In genomic region chr6:4903325-4904054, GRCm38 (mm10) we compare ENCODE assay signal across 9 mouse cellular contexts. TPM values are rescaled to one million over a fixed set of nuclear protein-coding genes. Genes with fewer than 3 reads are reported as not detected.
A peak's percentile ranks its signal among the peaks of the same experiment; 100 is the strongest.
DNase-seq lines count a peak whose midpoint lies in the region; ATAC-seq and TF ChIP-seq lines count a peak whose summit lies in the region.
"Had no signal": no experiment of that assay in that cellular context is flagged by ENCODE, and none has a peak within 500 bp of the region (broad histone marks: within the 10 kb centered on the region; RNA-seq: fewer than 3 reads in every experiment).

No protein-coding gene starts in this region.

- H3K27ac ChIP-seq in limb, embryonic 14.5 days (replicated peaks; ENCODE audit: low read depth, low read length) = peak overlapping the region; percentile 92
- H3K27ac ChIP-seq in midbrain, embryonic 12.5 days (replicated peaks) = peak overlapping the region; percentile 98
- H3K27ac ChIP-seq in stomach, embryonic 16.5 days (ENCODE audit: low read length) = peak overlapping the region; percentile 86

- no peaks in the 10 kb centered on the region for H3K36me3 ChIP-seq in limb, embryonic 14.5 days (ENCODE audit: control insufficient read depth, insufficient read depth, low read length)
- H3K36me3 ChIP-seq in midbrain, embryonic 12.5 days = peaks cover 5% of the 10 kb centered on the region; the same call in 1 of the 2 replicates
- H3K36me3 ChIP-seq in stomach, embryonic 16.5 days (ENCODE audit: control insufficient read depth, insufficient read depth, low read length) = no peaks in the 10 kb centered on the region

- peak; percentile 79; the same call in 1 of the 2 replicates for TF ChIP-seq POLR2A in limb, embryonic 14.5 days (IDR thresholded peaks at IDR 0.05; ENCODE audit: borderline replicate concordance, extremely low read depth, insufficient read depth, insufficient read length)

- ATAC-seq in limb, embryonic 14.5 days (ENCODE audit: low FRiP score, low read depth) = peak; percentile 79
- ATAC-seq in midbrain, embryonic 12.5 days (ENCODE audit: low FRiP score, low read depth) = peak; percentile 87
- ATAC-seq in stomach, embryonic 16.5 days (ENCODE audit: insufficient read depth, low FRiP score) = peak; percentile 75

- peak; percentile 15 to 26 for DNase-seq in spleen, postnatal 10 days (ENCODE audit: low spot score in 2 of 2)
- DNase-seq in spleen, postnatal 36 days (ENCODE audit: low spot score in 2 of 2) = no peak
- peak; percentile 80 for DNase-seq in embryo, embryonic 11 days
- peak; percentile 26 to 59 for DNase-seq in heart, adult 18-20 months
- peak; percentile 65 for DNase-seq in kidney, adult 18-20 months
- DNase-seq in limb, embryonic 14.5 days (ENCODE audit: low spot score) = peak; percentile 59

- H3K4me3 ChIP-seq in limb, embryonic 14.5 days (replicated peaks; ENCODE audit: low read length) = peak overlapping the region; percentile 78
- peak overlapping the region; percentile 71 for H3K4me3 ChIP-seq in midbrain, embryonic 12.5 days
- peak overlapping the region; percentile 83 for H3K4me3 ChIP-seq in stomach, embryonic 16.5 days (replicated peaks; ENCODE audit: low read length)

- H3K4me2 ChIP-seq in limb, embryonic 14.5 days (replicated peaks; ENCODE audit: low read depth, low read length, severe bottlenecking) = peak overlapping the region; percentile 81
- peak overlapping the region; percentile 72 for H3K4me2 ChIP-seq in midbrain, embryonic 12.5 days (replicated peaks)
- H3K4me2 ChIP-seq in stomach, embryonic 16.5 days (ENCODE audit: low read depth, low read length) = peak overlapping the region; percentile 89

- under 1% methylated on average over 33 of the region's 77 CpGs for WGBS in limb, embryonic 14.5 days
- WGBS in midbrain, embryonic 12.5 days = under 1% methylated on average over 55 of the region's 77 CpGs
- WGBS in stomach, embryonic 16.5 days = under 1% methylated on average over 59 of the region's 77 CpGs

- H3K27me3 ChIP-seq in limb, embryonic 14.5 days (ENCODE audit: control insufficient read depth, insufficient read depth, low read length) = no peaks in the 10 kb centered on the region
- H3K27me3 ChIP-seq in midbrain, embryonic 12.5 days = 0 out of 2 replicates have a peak, but pooled peaks cover 4% of the 10 kb centered on the region
- H3K27me3 ChIP-seq in stomach, embryonic 16.5 days (ENCODE audit: control insufficient read depth, insufficient read depth, low read length) = no peaks in the 10 kb centered on the region
- H3K27me3 ChIP-seq: CH12.LX had no signal

- peak overlapping the region; percentile 97 for H3K9ac ChIP-seq in limb, embryonic 14.5 days (ENCODE audit: low read depth, low read length, severe bottlenecking)
- H3K9ac ChIP-seq in midbrain, embryonic 12.5 days (replicated peaks) = peak overlapping the region; percentile 97
- peak overlapping the region; percentile 95 for H3K9ac ChIP-seq in stomach, embryonic 16.5 days (ENCODE audit: low read length)

- peaks cover 15% of the 10 kb centered on the region for H3K4me1 ChIP-seq in limb, embryonic 14.5 days (ENCODE audit: control insufficient read depth, insufficient read depth, low read length)
- peaks cover 29% of the 10 kb centered on the region; the same call in 1 of the 2 replicates for H3K4me1 ChIP-seq in midbrain, embryonic 12.5 days
- peaks cover 3% of the 10 kb centered on the region; the same call in 1 of the 2 replicates for H3K4me1 ChIP-seq in stomach, embryonic 16.5 days (ENCODE audit: control insufficient read depth, insufficient read depth, low read length)

- H3K9me3 ChIP-seq in limb, embryonic 14.5 days (ENCODE audit: control insufficient read depth, low read length) = no peaks in the 10 kb centered on the region
- no peaks in the 10 kb centered on the region for H3K9me3 ChIP-seq in midbrain, embryonic 12.5 days
- no peaks in the 10 kb centered on the region for H3K9me3 ChIP-seq in stomach, embryonic 16.5 days (replicated peaks; ENCODE audit: control insufficient read depth, low read length)

RNA-seq across cellular contexts. Expression of gene Ppp1r9a, which starts 0.8 kb away (rescaled TPM):
- total RNA-seq in heart, adult 18-20 months (2021) = 10 to 100 TPM in 1 of 2 experiments, 1 to 10 TPM in 1; 9.9 to 11.5 TPM
- 33.8 and 33.9 TPM in 2 replicates for polyA plus RNA-seq in limb, embryonic 14.5 days (2012; rRNA removed)
- polyA plus RNA-seq in limb, embryonic 14.5 days (2014; fragmentation: Nextera tagmentation; extraction: Ambion mirVana) = 18.9 and 23.2 TPM in 2 replicates
- 27.9 and 30.5 TPM in 2 replicates for polyA plus RNA-seq in midbrain, embryonic 12.5 days (2016; fragmentation: Nextera tagmentation; extraction: Ambion mirVana)
- polyA plus RNA-seq in stomach, embryonic 16.5 days (2015; fragmentation: Nextera tagmentation; extraction: Ambion mirVana) = 9.2 and 14.8 TPM in 2 replicates

Comparison
In these comparisons a context has a peak if more than half of its experiments do, and no peak if none do; other contexts are left out.
1. DNase-seq: peak in spleen, postnatal 10 days (2 of 2), embryo, embryonic 11 days (single experiment), heart, adult 18-20 months (2 of 2), kidney, adult 18-20 months (single experiment) and limb, embryonic 14.5 days (single experiment); none in spleen, postnatal 36 days (0 of 2).
2. Peak in every context shown above with its lines, with median percentiles within 50 percentile points of each other: ATAC-seq, H3K27ac ChIP-seq, H3K4me2 ChIP-seq, H3K4me3 ChIP-seq and H3K9ac ChIP-seq.